Mouse (Mus musculus) testis, adult 10 weeks (tissue): Measurements from ENCODE around the gene Nhsl2. TPM values are rescaled to one million over a fixed set of nuclear protein-coding genes. Genes with fewer than 3 reads are reported as not detected.

Source experiments
- polyA plus RNA-seq: library from polyadenylated mRNA; stranded (reverse); fragments of 350-450 nt; fragmentation: Illumina TruSeq; extraction: RNeasy Lipid Tissue Mini Kit (QIAGEN cat#74804); gene quantifications from one replicate; pipeline ENCODE4 v1.2.3, GENCODE M21; 2014; ENCODE audit warnings: low read depth, low replicate concordance

Gene Nhsl2
- polyA plus RNA-seq = 1.0 TPM

DNA sequence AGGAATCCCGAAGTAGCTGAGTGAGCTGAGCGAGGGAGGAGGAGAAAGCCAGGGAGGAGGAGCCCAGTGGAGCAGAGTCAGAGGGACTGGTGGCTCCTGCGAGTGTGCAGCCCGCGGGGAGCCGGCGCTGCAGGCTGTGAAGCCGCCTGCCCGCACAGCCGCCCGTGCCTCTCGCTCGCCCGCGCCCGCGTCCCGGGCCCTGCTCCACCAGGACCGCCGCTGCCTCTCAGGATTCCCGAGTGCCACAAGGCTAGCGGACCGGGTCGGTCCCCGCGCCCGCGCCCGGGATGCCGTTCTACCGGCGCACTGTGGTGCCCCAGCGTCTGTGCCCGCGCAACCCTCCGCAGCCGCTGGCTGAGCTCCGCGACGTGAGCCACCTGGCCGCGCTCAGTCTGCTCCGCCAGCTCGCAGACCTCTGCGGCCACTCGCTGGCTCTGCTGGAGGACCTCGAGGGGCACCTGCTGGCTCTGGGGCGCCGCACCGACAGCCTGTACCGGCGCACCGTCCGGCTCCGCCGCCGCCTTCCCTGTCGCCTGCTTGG is at the start of gene Nhsl2:
TSS of gene Nhsl2 (plus strand) at position 105 of the 541 bp plus-strand sequence.

DNA sequence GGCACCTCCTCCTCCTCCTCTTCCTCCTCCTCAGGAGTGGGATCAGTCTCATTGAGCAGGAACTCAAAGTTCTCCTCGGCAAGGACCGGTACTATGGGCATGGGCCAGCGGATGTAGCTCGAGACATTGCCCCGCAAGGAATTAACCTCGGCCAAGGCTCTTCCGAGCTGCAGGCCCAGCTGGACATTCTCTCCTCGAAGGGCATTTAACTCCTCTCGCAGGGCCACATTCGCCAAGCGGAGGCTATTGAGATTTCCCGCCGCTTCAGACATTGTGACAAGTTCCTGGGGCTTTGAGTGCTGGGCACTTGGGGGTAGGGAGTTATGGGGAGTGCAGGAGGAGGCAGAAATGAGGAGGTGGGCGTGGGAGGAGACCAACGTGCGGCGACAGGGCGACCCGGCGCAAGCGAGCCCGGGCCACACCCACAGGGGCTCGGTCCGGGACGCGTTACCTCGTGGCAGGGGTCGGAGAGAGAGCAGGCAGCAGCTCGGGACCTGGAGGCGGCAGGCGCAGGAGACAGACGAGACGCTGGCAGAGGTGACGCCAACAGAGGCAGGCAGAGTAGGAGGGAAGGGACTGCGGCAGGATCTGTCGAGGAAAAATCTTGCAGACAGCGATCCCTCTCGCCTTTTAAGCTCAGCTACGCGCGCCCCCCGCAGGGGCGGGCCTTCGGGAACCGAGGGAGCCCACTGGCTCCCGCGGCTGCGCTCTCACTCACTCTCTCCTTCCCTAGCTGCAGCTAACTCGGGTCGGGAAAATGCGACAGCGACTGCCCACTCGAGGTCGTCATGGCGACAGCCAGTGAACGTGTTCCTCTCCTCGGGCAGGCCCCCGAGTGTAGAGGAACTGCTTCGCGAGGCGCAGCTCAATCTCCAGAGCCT is 221.6 kb downstream of the Nhsl2 start, which contains the start of gene Rtl5:
TSS of gene Rtl5 (minus strand) at position 714 of the 881 bp plus-strand sequence.

GRCm38 (mm10) chrX:102119042-102119864 is 270.1 kb downstream of the Nhsl2 start, which contains the start of gene Pin4:
TSS of gene Pin4 (plus strand) at chrX:102119447.

Other genes starting within 250 kb of the Nhsl2 start
- gene Ogt, start 209.3 kb upstream of the Nhsl2 start, polyA plus RNA-seq = 51.0 TPM
- not detected for gene Cxcr3, start 115.1 kb upstream of the Nhsl2 start, polyA plus RNA-seq
- gene Gm4779, start 55.0 kb upstream of the Nhsl2 start, polyA plus RNA-seq = 3.4 TPM
- 2.7 TPM for gene 8030474K03Rik, start 54.7 kb upstream of the Nhsl2 start, polyA plus RNA-seq
- gene Rtl5, start 221.9 kb downstream of the Nhsl2 start, polyA plus RNA-seq = 0.10 TPM